Mouse (Mus musculus): ENCODE results near the gene Syne1. TPM values are rescaled to one million over a fixed set of nuclear protein-coding genes. Genes with fewer than 3 reads are reported as not detected.

Gene Syne1
- total and polyA plus RNA-seq, 2 experiments from 2014 or later: 18.7 to 93.3 TPM

GRCm38 (mm10) chr10:5075724-5076123 is 475.6 kb downstream of the Syne1 start:
- no peaks in the 10 kb centered on the region for H3K27me3 ChIP-seq (ENCODE audit: insufficient read depth, low read length)
- TF ChIP-seq CTCF (IDR thresholded peaks at IDR 0.05; ENCODE audit: low read depth): no peak
- ATAC-seq: no peak
- no peak for DNase-seq (ENCODE audit: low spot score)
- H3K9ac ChIP-seq (replicated peaks; ENCODE audit: low read length): no peak overlapping the region
- peaks cover 7% of the 10 kb centered on the region; the same call in 1 of the 2 replicates for H3K36me3 ChIP-seq (ENCODE audit: insufficient read depth, low read length)
- no peak overlapping the region for H3K4me3 ChIP-seq (ENCODE audit: low read length)
- H3K27ac ChIP-seq: no peak overlapping the region
- H3K4me2 ChIP-seq (ENCODE audit: low read depth, low read length): no peak overlapping the region
- WGBS: 91% methylated on average over 7 of the region's 7 CpGs
- no peaks in the 10 kb centered on the region for H3K9me3 ChIP-seq (ENCODE audit: low read length)
- no peaks in the 10 kb centered on the region for H3K4me1 ChIP-seq (ENCODE audit: insufficient read depth, low read length)

GRCm38 (mm10) chr10:5072054-5072453 is 479.2 kb downstream of the Syne1 start:
- H3K4me1 ChIP-seq (ENCODE audit: insufficient read depth, low read length): no peaks in the 10 kb centered on the region
- peaks cover 7% of the 10 kb centered on the region; the same call in 1 of the 2 replicates for H3K36me3 ChIP-seq (ENCODE audit: insufficient read depth, low read length)
- H3K4me3 ChIP-seq (ENCODE audit: low read length): no peak overlapping the region
- ATAC-seq (no peak), DNase-seq (ENCODE audit: low spot score) (no peak)
- TF ChIP-seq CTCF (IDR thresholded peaks at IDR 0.05; ENCODE audit: low read depth): no peak
- no peaks in the 10 kb centered on the region for H3K9me3 ChIP-seq (ENCODE audit: low read length)
- H3K4me2 ChIP-seq (ENCODE audit: low read depth, low read length): no peak overlapping the region
- H3K27ac ChIP-seq: no peak overlapping the region
- no peak overlapping the region for H3K9ac ChIP-seq (replicated peaks; ENCODE audit: low read length)
- WGBS: 86% methylated on average over 8 of the region's 8 CpGs
- no peaks in the 10 kb centered on the region for H3K27me3 ChIP-seq (ENCODE audit: insufficient read depth, low read length)

- WGBS: 76% methylated on average over 3 of the region's 3 CpGs
Observed at GRCm38 (mm10) chr10:5070941-5071231, 480.4 kb downstream of the Syne1 start.

GRCm38 (mm10) chr10:5070168-5070940 is 480.9 kb downstream of the Syne1 start:
- Histone ChIP-seq H3K4me2 (ENCODE audit: low read depth, low read length) (no peak overlapping the region), H3K36me3 (ENCODE audit: insufficient read depth, low read length) (peaks cover 3% of the 10 kb centered on the region; the same call in 1 of the 2 replicates), H3K27ac (no peak overlapping the region), H3K9ac (replicated peaks; ENCODE audit: low read length) (no peak overlapping the region), H3K9me3 (ENCODE audit: low read length) (no peaks in the 10 kb centered on the region), H3K4me1 (ENCODE audit: insufficient read depth, low read length) (no peaks in the 10 kb centered on the region), H3K4me3 (ENCODE audit: low read length) (no peak overlapping the region), H3K27me3 (ENCODE audit: insufficient read depth, low read length) (no peaks in the 10 kb centered on the region)
- ATAC-seq (no peak), DNase-seq (ENCODE audit: low spot score) (no peak)
- no peak for TF ChIP-seq CTCF (IDR thresholded peaks at IDR 0.05; ENCODE audit: low read depth)
- WGBS: 89% methylated on average over 11 of the region's 11 CpGs

More at GRCm38 (mm10) chr10:5070941-5071231, 480.4 kb downstream of the Syne1 start:
- DNase-seq (ENCODE audit: low spot score) (no peak), ATAC-seq (no peak)
- no peaks in the 10 kb centered on the region for H3K9me3 ChIP-seq (ENCODE audit: low read length)
- H3K36me3 ChIP-seq (ENCODE audit: insufficient read depth, low read length): peaks cover 6% of the 10 kb centered on the region; the same call in 1 of the 2 replicates
- H3K4me2 ChIP-seq (ENCODE audit: low read depth, low read length): no peak overlapping the region
- no peak for TF ChIP-seq CTCF (IDR thresholded peaks at IDR 0.05; ENCODE audit: low read depth)
- no peaks in the 10 kb centered on the region for H3K27me3 ChIP-seq (ENCODE audit: insufficient read depth, low read length)
- H3K9ac ChIP-seq (replicated peaks; ENCODE audit: low read length): no peak overlapping the region
- H3K4me3 ChIP-seq (ENCODE audit: low read length): no peak overlapping the region
- no peaks in the 10 kb centered on the region for H3K4me1 ChIP-seq (ENCODE audit: insufficient read depth, low read length)
- H3K27ac ChIP-seq: no peak overlapping the region

GRCm38 (mm10) chr10:5068676-5069265 is 482.5 kb downstream of the Syne1 start, which contains the start of gene Gm10097:
Gene Gm10097, plus strand, starts transcription at chr10:5069192.
- H3K27me3 ChIP-seq (ENCODE audit: insufficient read depth, low read length): no peaks in the 10 kb centered on the region
- no peak for ATAC-seq
- DNase-seq (ENCODE audit: low spot score): no peak
- no peaks in the 10 kb centered on the region for H3K9me3 ChIP-seq (ENCODE audit: low read length)
- no peaks in the 10 kb centered on the region for H3K4me1 ChIP-seq (ENCODE audit: insufficient read depth, low read length)
- TF ChIP-seq CTCF (IDR thresholded peaks at IDR 0.05; ENCODE audit: low read depth): no peak
- H3K36me3 ChIP-seq (ENCODE audit: insufficient read depth, low read length): peaks cover 3% of the 10 kb centered on the region; the same call in 1 of the 2 replicates
- H3K9ac ChIP-seq (replicated peaks; ENCODE audit: low read length): no peak within 1 kb of the TSS
- H3K27ac ChIP-seq: no peak within 1 kb of the TSS
- no peak within 1 kb of the TSS for H3K4me2 ChIP-seq (ENCODE audit: low read depth, low read length)
- H3K4me3 ChIP-seq (ENCODE audit: low read length): no peak within 1 kb of the TSS
- WGBS: 84% methylated on average over 14 of the region's 14 CpGs

GRCm38 (mm10) chr10:5067113-5067512 is 484.2 kb downstream of the Syne1 start:
- no peak overlapping the region for H3K27ac ChIP-seq
- 79% methylated on average over 3 of the region's 3 CpGs for WGBS
- H3K4me2 ChIP-seq (ENCODE audit: low read depth, low read length): no peak overlapping the region
- no peaks in the 10 kb centered on the region for H3K9me3 ChIP-seq (ENCODE audit: low read length)
- H3K9ac ChIP-seq (replicated peaks; ENCODE audit: low read length): no peak overlapping the region
- TF ChIP-seq CTCF (IDR thresholded peaks at IDR 0.05; ENCODE audit: low read depth): no peak
- no peaks in the 10 kb centered on the region for H3K4me1 ChIP-seq (ENCODE audit: insufficient read depth, low read length)
- peaks cover 3% of the 10 kb centered on the region; the same call in 1 of the 2 replicates for H3K36me3 ChIP-seq (ENCODE audit: insufficient read depth, low read length)
- H3K4me3 ChIP-seq (ENCODE audit: low read length): no peak overlapping the region
- no peak for ATAC-seq
- no peaks in the 10 kb centered on the region for H3K27me3 ChIP-seq (ENCODE audit: insufficient read depth, low read length)
- DNase-seq (ENCODE audit: low spot score): no peak

GRCm38 (mm10) chr10:5059983-5060382 is 491.3 kb downstream of the Syne1 start:
- Histone ChIP-seq H3K27me3 (ENCODE audit: insufficient read depth, low read length) (no peaks in the 10 kb centered on the region), H3K4me3 (ENCODE audit: low read length) (no peak overlapping the region), H3K9me3 (ENCODE audit: low read length) (no peaks in the 10 kb centered on the region), H3K27ac (no peak overlapping the region), H3K4me2 (ENCODE audit: low read depth, low read length) (no peak overlapping the region), H3K36me3 (ENCODE audit: insufficient read depth, low read length) (peaks cover 6% of the 10 kb centered on the region; the same call in 1 of the 2 replicates), H3K4me1 (ENCODE audit: insufficient read depth, low read length) (no peaks in the 10 kb centered on the region), H3K9ac (replicated peaks; ENCODE audit: low read length) (no peak overlapping the region)
- ATAC-seq (no peak), DNase-seq (ENCODE audit: low spot score) (no peak)
- 99% methylated on average over 2 of the region's 2 CpGs for WGBS
- TF ChIP-seq CTCF (IDR thresholded peaks at IDR 0.05; ENCODE audit: low read depth): no peak
